Mouse (Mus musculus): ENCODE results near the gene Slc25a48. TPM values are rescaled to one million over a fixed set of nuclear protein-coding genes. Genes with fewer than 3 reads are reported as not detected.

The Slc25a48 gene
- 0.02 TPM in 2 replicates for polyA plus RNA-seq (2012; rRNA removed)

GRCm38 (mm10) chr13:56438211-56439075, at the start of gene Slc25a48:
TSS of gene Slc25a48 (plus strand) at chr13:56438355.
- no peak for DNase-seq (ENCODE audit: low read depth in 1 of 2, low spot score in 2 of 2)
- TF ChIP-seq CTCF (IDR thresholded peaks at IDR 0.05; ENCODE audit: extremely low read depth, insufficient read depth, insufficient read length, insufficient replicate concordance) = no peak
- TF ChIP-seq POLR2A (IDR thresholded peaks at IDR 0.05; ENCODE audit: low read depth, low read length) = no peak
- no peak within 1 kb of the TSS for H3K27ac ChIP-seq (ENCODE audit: insufficient read depth, low read length)
- H3K4me1 ChIP-seq (ENCODE audit: control insufficient read depth, insufficient read depth, insufficient read length) = no peaks in the 10 kb centered on the region
- peaks cover 3% of the 10 kb centered on the region; the same call in 1 of the 2 replicates for H3K27me3 ChIP-seq (ENCODE audit: control insufficient read depth, insufficient read depth, low read length)
- H3K36me3 ChIP-seq (ENCODE audit: control insufficient read depth, insufficient read depth, low read length) = no peaks in the 10 kb centered on the region
- no peak within 1 kb of the TSS for H3K4me3 ChIP-seq (ENCODE audit: extremely low read depth, insufficient read depth, insufficient read length)
- WGBS = 6% methylated on average over 51 of the region's 51 CpGs

DNA sequence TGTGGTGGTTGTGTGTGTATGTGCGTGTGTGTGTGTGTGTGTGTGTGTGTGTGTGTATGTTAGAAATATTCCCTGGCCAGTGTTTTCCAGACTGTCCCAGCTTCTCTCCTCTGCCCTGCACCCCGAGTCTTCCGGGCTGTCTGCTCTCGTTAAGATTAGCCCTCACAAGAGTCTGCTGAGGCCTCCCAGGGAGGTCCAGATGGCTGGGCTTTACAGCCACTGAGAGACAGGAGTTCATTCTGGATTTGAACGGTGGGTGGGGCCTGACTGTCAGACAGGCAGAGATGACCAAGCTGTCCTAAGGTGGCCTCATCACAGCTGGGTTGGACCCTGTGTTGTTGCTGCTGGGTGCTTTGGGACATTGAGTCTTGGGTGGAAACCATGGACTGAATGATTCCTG, 40.6 kb upstream of the Slc25a48 start:
- 74% methylated on average over 5 of the region's 5 CpGs for WGBS
- TF ChIP-seq CTCF (IDR thresholded peaks at IDR 0.05; ENCODE audit: extremely low read depth, insufficient read depth, insufficient read length, insufficient replicate concordance) (no peak), POLR2A (IDR thresholded peaks at IDR 0.05; ENCODE audit: low read depth, low read length) (no peak)
- H3K4me1 ChIP-seq (ENCODE audit: control insufficient read depth, insufficient read depth, insufficient read length) = no peaks in the 10 kb centered on the region
- no peaks in the 10 kb centered on the region for H3K27me3 ChIP-seq (ENCODE audit: control insufficient read depth, insufficient read depth, low read length)
- no peaks in the 10 kb centered on the region for H3K36me3 ChIP-seq (ENCODE audit: control insufficient read depth, insufficient read depth, low read length)
- no peak for DNase-seq (ENCODE audit: low read depth in 1 of 2, low spot score in 2 of 2)
- H3K27ac ChIP-seq (ENCODE audit: insufficient read depth, low read length) = no peak overlapping the region
- H3K4me3 ChIP-seq (ENCODE audit: extremely low read depth, insufficient read depth, insufficient read length) = no peak overlapping the region

DNA sequence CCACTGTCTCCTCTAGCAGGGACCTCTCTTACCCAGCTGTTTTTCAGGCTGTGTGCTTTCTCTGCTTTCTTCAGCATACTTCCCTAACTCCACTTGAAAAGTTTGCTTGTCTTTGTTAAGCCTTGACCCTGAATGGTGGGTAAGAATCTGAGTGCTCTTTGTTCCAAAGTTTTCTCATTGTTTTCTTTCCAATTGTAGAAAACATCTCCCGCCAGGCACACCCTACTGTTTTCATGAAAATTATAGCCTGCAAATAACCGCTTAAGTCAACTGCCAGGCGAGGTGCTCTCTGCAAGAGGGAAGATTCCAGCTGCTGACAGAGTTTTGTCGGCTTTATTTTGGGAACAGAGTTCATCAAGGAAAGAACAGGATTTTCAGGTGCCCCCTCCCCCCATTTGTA, 37.0 kb upstream of the Slc25a48 start:
- H3K4me3 ChIP-seq (ENCODE audit: extremely low read depth, insufficient read depth, insufficient read length) = no peak overlapping the region
- no peaks in the 10 kb centered on the region for H3K4me1 ChIP-seq (ENCODE audit: control insufficient read depth, insufficient read depth, insufficient read length)
- H3K36me3 ChIP-seq (ENCODE audit: control insufficient read depth, insufficient read depth, low read length) = no peaks in the 10 kb centered on the region
- H3K27ac ChIP-seq (ENCODE audit: insufficient read depth, low read length) = no peak overlapping the region
- H3K27me3 ChIP-seq (ENCODE audit: control insufficient read depth, insufficient read depth, low read length) = no peaks in the 10 kb centered on the region
- 82% methylated on average over 4 of the region's 4 CpGs for WGBS
- no peak for DNase-seq (ENCODE audit: low read depth in 1 of 2, low spot score in 2 of 2)
- TF ChIP-seq POLR2A (IDR thresholded peaks at IDR 0.05; ENCODE audit: low read depth, low read length) = no peak
- no peak for TF ChIP-seq CTCF (IDR thresholded peaks at IDR 0.05; ENCODE audit: extremely low read depth, insufficient read depth, insufficient read length, insufficient replicate concordance)

DNA sequence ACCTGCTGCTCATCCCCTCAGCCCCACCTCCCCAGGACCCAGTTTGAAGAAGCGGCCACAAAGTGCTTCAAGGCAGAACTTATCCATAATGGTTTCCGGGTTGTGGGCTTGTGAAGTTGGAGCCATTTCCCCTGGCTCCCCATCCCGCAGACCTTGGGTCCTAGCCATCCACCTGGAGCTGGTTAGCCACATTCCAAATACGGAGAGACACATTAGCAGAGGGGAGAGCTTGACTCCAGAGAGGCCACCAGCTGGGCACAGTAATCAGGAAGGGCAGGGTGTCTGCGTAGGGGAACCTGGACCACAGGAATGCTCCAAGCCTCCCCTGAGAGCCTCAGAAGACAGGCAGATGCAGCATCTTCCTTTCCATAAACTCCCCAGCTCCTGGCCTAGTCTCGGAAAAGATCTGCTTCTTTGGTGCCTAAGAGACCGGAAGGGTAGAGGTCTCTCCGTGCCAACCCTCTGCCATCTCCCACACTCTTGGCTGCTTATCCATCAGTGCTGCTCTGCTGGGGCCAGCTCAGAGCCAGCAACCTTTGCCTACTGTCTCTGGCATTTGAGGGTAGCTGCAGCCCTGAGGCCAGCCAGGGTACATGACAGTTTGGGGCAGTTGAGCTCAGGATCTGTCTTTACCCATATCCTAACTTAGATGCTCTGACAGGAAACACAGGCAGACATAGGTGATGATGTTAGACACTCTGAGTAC, 34.6 kb upstream of the Slc25a48 start:
- no peak for DNase-seq (ENCODE audit: low read depth in 1 of 2, low spot score in 2 of 2)
- H3K27ac ChIP-seq (ENCODE audit: insufficient read depth, low read length) = no peak overlapping the region
- 92% methylated on average over 8 of the region's 8 CpGs for WGBS

DNA sequence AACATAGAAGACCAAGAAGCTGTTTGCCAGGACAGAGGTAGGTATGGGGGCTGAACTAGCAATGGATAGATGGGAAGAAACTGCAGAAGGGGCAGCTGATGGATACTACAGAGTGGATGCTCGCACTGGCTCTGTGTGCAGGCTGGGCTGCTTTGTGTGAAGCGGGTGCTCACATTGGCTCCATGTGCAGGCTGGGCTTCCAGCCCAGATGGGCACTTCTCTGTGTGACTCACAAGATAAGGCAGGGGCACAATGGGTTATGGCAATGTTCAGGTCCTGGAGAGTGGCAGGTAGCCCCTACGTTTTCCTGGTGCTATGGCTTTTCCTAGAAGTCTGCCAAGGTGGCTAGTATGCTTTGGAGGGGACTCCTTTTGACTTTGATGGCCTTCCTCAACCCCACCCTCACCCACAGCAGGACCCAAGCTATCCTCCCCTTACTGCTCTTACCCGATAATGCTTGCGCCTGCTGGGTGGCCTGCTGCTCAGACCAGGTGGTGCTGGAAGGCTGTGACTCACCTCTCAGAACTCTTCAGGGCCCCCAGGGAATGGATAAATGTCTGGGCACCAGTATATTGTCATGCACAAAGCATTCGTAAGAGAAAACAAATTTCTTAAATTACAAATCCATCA, 33.5 kb upstream of the Slc25a48 start:
- 81% methylated on average over 6 of the region's 6 CpGs for WGBS
- Histone ChIP-seq H3K36me3 (ENCODE audit: control insufficient read depth, insufficient read depth, low read length) (no peaks in the 10 kb centered on the region), H3K4me1 (ENCODE audit: control insufficient read depth, insufficient read depth, insufficient read length) (no peaks in the 10 kb centered on the region), H3K4me3 (ENCODE audit: extremely low read depth, insufficient read depth, insufficient read length) (no peak overlapping the region), H3K27me3 (ENCODE audit: control insufficient read depth, insufficient read depth, low read length) (no peaks in the 10 kb centered on the region), H3K27ac (ENCODE audit: insufficient read depth, low read length) (no peak overlapping the region)
- TF ChIP-seq CTCF (IDR thresholded peaks at IDR 0.05; ENCODE audit: extremely low read depth, insufficient read depth, insufficient read length, insufficient replicate concordance) (no peak), POLR2A (IDR thresholded peaks at IDR 0.05; ENCODE audit: low read depth, low read length) (no peak)
- DNase-seq (ENCODE audit: low read depth in 1 of 2, low spot score in 2 of 2) = no peak

More for the DNA sequence above, 34.6 kb upstream of the Slc25a48 start:
- TF ChIP-seq POLR2A (IDR thresholded peaks at IDR 0.05; ENCODE audit: low read depth, low read length) = no peak
- no peak for TF ChIP-seq CTCF (IDR thresholded peaks at IDR 0.05; ENCODE audit: extremely low read depth, insufficient read depth, insufficient read length, insufficient replicate concordance)
- no peaks in the 10 kb centered on the region for H3K36me3 ChIP-seq (ENCODE audit: control insufficient read depth, insufficient read depth, low read length)
- no peak overlapping the region for H3K4me3 ChIP-seq (ENCODE audit: extremely low read depth, insufficient read depth, insufficient read length)
- H3K4me1 ChIP-seq (ENCODE audit: control insufficient read depth, insufficient read depth, insufficient read length) = no peaks in the 10 kb centered on the region
- no peaks in the 10 kb centered on the region for H3K27me3 ChIP-seq (ENCODE audit: control insufficient read depth, insufficient read depth, low read length)

- TF ChIP-seq CTCF (IDR thresholded peaks at IDR 0.05; ENCODE audit: extremely low read depth, insufficient read depth, insufficient read length, insufficient replicate concordance) (no peak), POLR2A (IDR thresholded peaks at IDR 0.05; ENCODE audit: low read depth, low read length) (no peak)
- H3K4me3 ChIP-seq (ENCODE audit: extremely low read depth, insufficient read depth, insufficient read length) = no peak overlapping the region
- no peaks in the 10 kb centered on the region for H3K27me3 ChIP-seq (ENCODE audit: control insufficient read depth, insufficient read depth, low read length)
- no peak for DNase-seq (ENCODE audit: low read depth in 1 of 2, low spot score in 2 of 2)
- no peaks in the 10 kb centered on the region for H3K36me3 ChIP-seq (ENCODE audit: control insufficient read depth, insufficient read depth, low read length)
- no peak overlapping the region for H3K27ac ChIP-seq (ENCODE audit: insufficient read depth, low read length)
- H3K4me1 ChIP-seq (ENCODE audit: control insufficient read depth, insufficient read depth, insufficient read length) = no peaks in the 10 kb centered on the region
- WGBS = 91% methylated on average over 9 of the region's 9 CpGs
Observed at GRCm38 (mm10) chr13:56412286-56412873, 25.8 kb upstream of the Slc25a48 start.
